Mouse (Mus musculus): Measurements from ENCODE around the gene Ccnb1ip1. TPM values are rescaled to one million over a fixed set of nuclear protein-coding genes. Genes with fewer than 3 reads are reported as not detected.
A peak's percentile ranks its signal among the peaks of the same experiment; 100 is the strongest.
"Not testable (repeated sequence)": the region's sequence is repeated elsewhere in the genome, so short reads cannot be mapped to it uniquely, and the experiment has no call there.

The Ccnb1ip1 gene
- total and polyA plus RNA-seq, 2 experiments = 0.92 TPM; not detected in 1

- Histone ChIP-seq H3K36me3 (ENCODE audit: control insufficient read depth, insufficient read depth, low read length) (peaks cover 48% of the 10 kb centered on the region), H3K27ac (replicated peaks; ENCODE audit: insufficient read depth, low read depth, low read length) (no peak overlapping the region), H3K27me3 (ENCODE audit: control insufficient read depth, insufficient read depth, low read length) (no peaks in the 10 kb centered on the region), H3K9ac (ENCODE audit: low read depth, low read length) (no peak overlapping the region), H3K79me2 (ENCODE audit: control insufficient read depth, insufficient read depth, low read length) (no peaks in the 10 kb centered on the region), H3K4me1 (ENCODE audit: control insufficient read depth, insufficient read depth, low read length) (no peaks in the 10 kb centered on the region), H3K4me3 (ENCODE audit: insufficient read depth, low read depth, low read length) (no peak overlapping the region)
- TF ChIP-seq POLR2A (IDR thresholded peaks at IDR 0.05; ENCODE audit: extremely low read depth, insufficient read depth, low read length) (no peak), CTCF (IDR thresholded peaks at IDR 0.05; ENCODE audit: low read depth, low read length) (no peak)
- no peak for DNase-seq (ENCODE audit: extremely low read depth, low read depth, low spot score)
- 99% methylated on average over 4 of the region's 4 CpGs for WGBS
Measured at GRCm38 (mm10) chr14:50826579-50826978, 19.0 kb upstream of the Ccnb1ip1 start.

- Histone ChIP-seq H3K4me1 (ENCODE audit: control insufficient read depth, insufficient read depth, low read length) (no peaks in the 10 kb centered on the region), H3K27me3 (ENCODE audit: control insufficient read depth, insufficient read depth, low read length) (no peaks in the 10 kb centered on the region), H3K9ac (ENCODE audit: low read depth, low read length) (no peak overlapping the region), H3K27ac (replicated peaks; ENCODE audit: insufficient read depth, low read depth, low read length) (no peak overlapping the region), H3K36me3 (ENCODE audit: control insufficient read depth, insufficient read depth, low read length) (peaks cover 55% of the 10 kb centered on the region), H3K79me2 (ENCODE audit: control insufficient read depth, insufficient read depth, low read length) (no peaks in the 10 kb centered on the region), H3K4me3 (ENCODE audit: insufficient read depth, low read depth, low read length) (no peak overlapping the region)
- 82% methylated on average over 9 of the region's 9 CpGs for WGBS
- TF ChIP-seq CTCF (IDR thresholded peaks at IDR 0.05; ENCODE audit: low read depth, low read length) (no peak), POLR2A (IDR thresholded peaks at IDR 0.05; ENCODE audit: extremely low read depth, insufficient read depth, low read length) (no peak)
- peak; percentile 48 for DNase-seq (ENCODE audit: extremely low read depth, low read depth, low spot score)
Measured at GRCm38 (mm10) chr14:50824219-50824618, 16.7 kb upstream of the Ccnb1ip1 start.

- 85% methylated on average over 2 of the region's 2 CpGs for WGBS
- H3K36me3 ChIP-seq (ENCODE audit: control insufficient read depth, insufficient read depth, low read length) = peaks cover 54% of the 10 kb centered on the region
Measured at GRCm38 (mm10) chr14:50823240-50823639, 15.7 kb upstream of the Ccnb1ip1 start.

GRCm38 (mm10) chr14:50813060-50813459 is 5.5 kb upstream of the Ccnb1ip1 start:
- no peak for DNase-seq (ENCODE audit: extremely low read depth, low read depth, low spot score)
- Histone ChIP-seq H3K36me3 (ENCODE audit: control insufficient read depth, insufficient read depth, low read length) (peaks cover 29% of the 10 kb centered on the region), H3K4me3 (ENCODE audit: insufficient read depth, low read depth, low read length) (no peak overlapping the region), H3K27ac (replicated peaks; ENCODE audit: insufficient read depth, low read depth, low read length) (no peak overlapping the region), H3K27me3 (ENCODE audit: control insufficient read depth, insufficient read depth, low read length) (no peaks in the 10 kb centered on the region), H3K9ac (ENCODE audit: low read depth, low read length) (no peak overlapping the region), H3K4me1 (ENCODE audit: control insufficient read depth, insufficient read depth, low read length) (no peaks in the 10 kb centered on the region), H3K79me2 (ENCODE audit: control insufficient read depth, insufficient read depth, low read length) (no peaks in the 10 kb centered on the region)
- 90% methylated on average over 2 of the region's 2 CpGs for WGBS
- TF ChIP-seq POLR2A (IDR thresholded peaks at IDR 0.05; ENCODE audit: extremely low read depth, insufficient read depth, low read length) = no peak

More at GRCm38 (mm10) chr14:50823240-50823639, 15.7 kb upstream of the Ccnb1ip1 start:
- Histone ChIP-seq H3K9ac (ENCODE audit: low read depth, low read length) (no peak overlapping the region), H3K79me2 (ENCODE audit: control insufficient read depth, insufficient read depth, low read length) (no peaks in the 10 kb centered on the region), H3K27ac (replicated peaks; ENCODE audit: insufficient read depth, low read depth, low read length) (no peak overlapping the region), H3K27me3 (ENCODE audit: control insufficient read depth, insufficient read depth, low read length) (no peaks in the 10 kb centered on the region), H3K4me3 (ENCODE audit: insufficient read depth, low read depth, low read length) (no peak overlapping the region), H3K4me1 (ENCODE audit: control insufficient read depth, insufficient read depth, low read length) (no peaks in the 10 kb centered on the region)
- no peak for DNase-seq (ENCODE audit: extremely low read depth, low read depth, low spot score)
- TF ChIP-seq CTCF (IDR thresholded peaks at IDR 0.05; ENCODE audit: low read depth, low read length) = no peak
- no peak for TF ChIP-seq POLR2A (IDR thresholded peaks at IDR 0.05; ENCODE audit: extremely low read depth, insufficient read depth, low read length)

GRCm38 (mm10) chr14:50806469-50806868 is 1.1 kb downstream of the Ccnb1ip1 start:
- not testable (repeated sequence) for H3K27ac ChIP-seq (replicated peaks; ENCODE audit: insufficient read depth, low read depth, low read length); H3K4me3 ChIP-seq (ENCODE audit: insufficient read depth, low read depth, low read length); H3K27me3 ChIP-seq (ENCODE audit: control insufficient read depth, insufficient read depth, low read length); DNase-seq (ENCODE audit: extremely low read depth, low read depth, low spot score); H3K4me1 ChIP-seq (ENCODE audit: control insufficient read depth, insufficient read depth, low read length); H3K36me3 ChIP-seq (ENCODE audit: control insufficient read depth, insufficient read depth, low read length); H3K79me2 ChIP-seq (ENCODE audit: control insufficient read depth, insufficient read depth, low read length); H3K9ac ChIP-seq (ENCODE audit: low read depth, low read length)
- 90% methylated on average over 5 of the region's 5 CpGs for WGBS

GRCm38 (mm10) chr14:50804683-50805082 is 2.8 kb downstream of the Ccnb1ip1 start:
- no peaks in the 10 kb centered on the region for H3K36me3 ChIP-seq (ENCODE audit: control insufficient read depth, insufficient read depth, low read length)
- no peaks in the 10 kb centered on the region for H3K27me3 ChIP-seq (ENCODE audit: control insufficient read depth, insufficient read depth, low read length)
- no peaks in the 10 kb centered on the region for H3K79me2 ChIP-seq (ENCODE audit: control insufficient read depth, insufficient read depth, low read length)
- TF ChIP-seq POLR2A (IDR thresholded peaks at IDR 0.05; ENCODE audit: extremely low read depth, insufficient read depth, low read length) (no peak), CTCF (IDR thresholded peaks at IDR 0.05; ENCODE audit: low read depth, low read length) (no peak)
- 46% methylated on average over 13 of the region's 13 CpGs for WGBS
- DNase-seq (ENCODE audit: extremely low read depth, low read depth, low spot score) = no peak
- H3K9ac ChIP-seq (ENCODE audit: low read depth, low read length) = no peak overlapping the region
- no peak overlapping the region for H3K4me3 ChIP-seq (ENCODE audit: insufficient read depth, low read depth, low read length)
- no peaks in the 10 kb centered on the region for H3K4me1 ChIP-seq (ENCODE audit: control insufficient read depth, insufficient read depth, low read length)
- H3K27ac ChIP-seq (replicated peaks; ENCODE audit: insufficient read depth, low read depth, low read length) = no peak overlapping the region

Measured in liver, adult 2 months (tissue).